Mouse (Mus musculus) layer of hippocampus, postnatal 25 days (tissue): ENCODE measurements around the gene Fezf1. TPM values are rescaled to one million over a fixed set of nuclear protein-coding genes. Genes with fewer than 3 reads are reported as not detected.

Experiments
- DNase-seq, 2 experiments: peaks; one replicate each; pipeline ENCODE4 v3.0.0; 2022; ENCODE audit warnings: mixed read lengths in 2 of 2, low spot score in 1 of 2; ENCODE audit errors: extremely low spot score in 1 of 2
- total RNA-seq, 2 experiments: library from RNA; stranded (reverse); gene quantifications; 2 replicates each; pipeline ENCODE4 v1.2.3; 2021

Gene Fezf1
- total RNA-seq, 2 experiments from 2014 or later, result not detected

DNA sequence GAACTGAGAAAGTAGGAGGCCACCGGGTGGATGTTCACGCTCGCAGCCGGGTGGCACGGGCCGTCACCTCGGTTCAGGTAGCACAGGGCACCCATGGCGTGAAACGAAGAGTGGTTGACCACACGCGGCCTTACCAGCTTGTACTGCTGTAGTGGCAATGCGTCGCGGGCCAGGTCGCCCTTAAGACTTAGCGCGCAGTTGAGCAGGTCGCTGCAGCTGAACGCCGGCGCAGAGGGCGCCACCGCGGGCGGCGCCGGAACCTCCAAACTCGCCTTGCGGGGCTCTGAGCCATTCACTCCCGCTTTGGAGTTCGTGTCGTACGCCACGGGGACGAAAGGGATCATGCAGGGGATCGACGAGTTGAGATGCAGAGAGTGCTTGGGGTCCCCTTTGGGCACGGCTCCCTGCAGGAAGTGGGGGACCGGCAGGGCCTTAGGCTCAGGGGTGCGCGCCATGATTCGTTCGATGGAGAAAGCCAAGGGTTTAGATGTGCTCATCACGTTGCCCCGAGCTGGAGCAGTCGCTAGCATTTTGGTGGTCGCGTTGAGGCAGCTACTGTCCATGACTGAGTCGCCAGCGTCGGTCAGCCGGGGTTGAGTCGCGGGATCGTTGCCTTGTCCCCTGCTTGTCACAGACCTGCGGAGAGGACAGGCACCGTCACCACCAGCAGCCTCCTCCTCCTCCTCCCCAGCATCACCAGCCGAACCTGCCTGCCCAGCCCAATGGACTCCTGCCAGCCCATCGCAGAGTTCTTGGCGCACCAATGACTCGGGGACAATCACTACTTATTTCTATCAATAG is 450 bp downstream of the Fezf1 start:
- DNase-seq, result no peak

DNA sequence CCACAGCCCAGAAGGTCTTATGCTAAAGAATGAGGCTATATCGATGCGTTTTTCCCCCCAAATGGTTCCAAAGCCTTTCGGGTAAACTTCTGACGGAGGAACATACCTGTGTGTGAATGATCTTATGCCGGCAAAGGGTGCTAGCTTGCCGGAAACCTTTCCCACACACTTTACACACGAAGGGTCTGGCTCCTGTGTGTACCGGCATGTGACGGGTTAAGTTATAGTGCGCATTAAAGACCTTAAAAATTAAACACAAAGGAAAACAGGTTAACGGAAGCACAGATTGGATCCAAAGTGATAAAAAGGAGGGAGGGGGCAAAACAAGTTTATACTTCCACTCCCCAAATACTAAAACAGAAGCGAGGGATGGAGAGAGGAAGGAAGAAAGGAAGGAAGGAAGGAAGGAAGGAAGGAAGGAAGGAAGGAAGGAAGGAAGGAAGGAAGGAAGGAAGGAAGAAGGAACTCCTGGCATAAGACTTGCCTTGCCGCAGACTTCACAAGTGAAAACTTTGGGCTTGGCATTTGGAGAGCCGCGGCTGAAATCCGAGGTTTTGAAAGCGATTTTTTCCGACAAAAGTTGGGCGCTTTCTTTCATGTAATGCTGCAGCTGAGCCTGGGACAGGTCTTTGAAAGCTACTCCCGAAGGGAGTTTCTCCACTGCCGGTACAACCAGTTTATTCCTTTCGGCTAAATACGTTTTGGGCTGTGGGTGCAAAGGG is 1.2 kb downstream of the Fezf1 start:
- no peak for DNase-seq

DNA sequence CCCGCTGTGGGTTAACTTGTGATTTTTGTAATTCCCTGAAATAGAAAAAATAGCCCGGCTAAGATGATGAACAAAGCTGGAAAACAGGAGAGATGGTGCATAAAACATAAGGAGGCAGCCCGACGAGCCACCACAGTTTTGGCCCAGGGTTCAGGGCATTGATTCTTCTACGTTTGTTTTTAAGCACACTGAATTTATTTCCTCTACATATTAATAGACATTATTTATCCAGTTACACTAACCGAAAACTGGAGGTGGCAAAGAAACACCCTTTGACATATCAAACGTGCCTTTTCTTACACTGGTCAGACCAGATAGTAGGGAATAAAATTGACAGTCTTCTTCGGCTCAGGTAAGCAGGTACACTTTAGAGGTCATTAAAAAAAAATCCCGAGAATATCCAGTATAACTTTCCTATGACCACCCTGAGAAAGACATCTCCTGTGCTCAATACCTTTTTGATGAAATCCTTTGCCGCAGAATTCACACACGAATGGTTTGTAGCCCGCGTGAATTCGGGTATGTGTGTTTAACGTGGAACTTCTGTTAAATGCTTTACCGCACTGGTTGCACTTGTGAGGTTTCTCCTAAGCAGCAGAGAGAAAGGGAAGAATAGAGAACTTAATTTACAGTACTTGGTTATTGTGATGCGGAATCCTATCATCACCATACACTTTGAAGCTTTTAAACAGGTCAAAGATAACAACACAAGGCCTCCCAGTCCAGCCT is 1.9 kb downstream of the Fezf1 start:
- no peak for DNase-seq

DNA sequence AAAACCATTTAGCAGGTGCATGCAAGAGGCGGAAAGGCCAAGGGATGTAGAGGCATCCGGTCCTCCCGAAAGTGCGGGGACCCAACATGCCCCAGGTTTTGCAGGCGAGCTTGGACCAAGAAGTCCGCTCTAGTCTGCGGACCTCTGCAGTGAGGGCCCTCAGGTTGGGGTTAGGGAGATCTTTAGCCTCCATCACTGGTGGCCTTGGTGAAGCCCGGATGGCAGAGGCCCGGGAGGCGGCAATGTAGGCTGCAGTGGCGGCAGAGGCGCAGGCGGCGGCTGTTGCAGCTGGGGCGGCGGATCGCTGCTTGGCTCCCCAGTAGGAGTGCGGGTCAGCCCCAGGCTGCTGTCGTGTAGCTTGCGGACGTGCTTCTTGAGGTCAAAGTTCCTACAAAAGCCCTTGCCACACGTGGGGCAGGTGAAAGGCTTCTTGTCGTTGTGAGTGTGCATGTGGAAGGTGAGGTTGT is 2.6 kb downstream of the Fezf1 start:
- DNase-seq, result no peak

DNA sequence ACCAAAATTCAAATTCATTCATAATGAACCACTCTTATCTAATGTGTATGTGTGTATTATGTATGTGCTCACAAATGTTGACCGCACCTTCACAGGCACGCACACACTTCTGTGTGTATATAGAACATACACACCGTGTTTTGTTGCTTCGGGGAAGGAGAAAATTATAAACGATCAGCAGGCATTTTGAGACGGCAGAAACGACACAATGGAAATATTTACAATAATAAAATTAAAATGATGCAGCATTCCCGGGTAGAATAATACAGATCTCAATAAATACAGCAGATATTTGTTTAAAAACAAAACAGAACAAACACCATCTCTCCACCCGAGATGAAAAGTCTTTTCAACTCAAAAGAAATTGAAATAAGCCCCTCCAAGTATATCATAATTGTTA is 3.0 kb downstream of the Fezf1 start:
- DNase-seq, result no peak

DNA sequence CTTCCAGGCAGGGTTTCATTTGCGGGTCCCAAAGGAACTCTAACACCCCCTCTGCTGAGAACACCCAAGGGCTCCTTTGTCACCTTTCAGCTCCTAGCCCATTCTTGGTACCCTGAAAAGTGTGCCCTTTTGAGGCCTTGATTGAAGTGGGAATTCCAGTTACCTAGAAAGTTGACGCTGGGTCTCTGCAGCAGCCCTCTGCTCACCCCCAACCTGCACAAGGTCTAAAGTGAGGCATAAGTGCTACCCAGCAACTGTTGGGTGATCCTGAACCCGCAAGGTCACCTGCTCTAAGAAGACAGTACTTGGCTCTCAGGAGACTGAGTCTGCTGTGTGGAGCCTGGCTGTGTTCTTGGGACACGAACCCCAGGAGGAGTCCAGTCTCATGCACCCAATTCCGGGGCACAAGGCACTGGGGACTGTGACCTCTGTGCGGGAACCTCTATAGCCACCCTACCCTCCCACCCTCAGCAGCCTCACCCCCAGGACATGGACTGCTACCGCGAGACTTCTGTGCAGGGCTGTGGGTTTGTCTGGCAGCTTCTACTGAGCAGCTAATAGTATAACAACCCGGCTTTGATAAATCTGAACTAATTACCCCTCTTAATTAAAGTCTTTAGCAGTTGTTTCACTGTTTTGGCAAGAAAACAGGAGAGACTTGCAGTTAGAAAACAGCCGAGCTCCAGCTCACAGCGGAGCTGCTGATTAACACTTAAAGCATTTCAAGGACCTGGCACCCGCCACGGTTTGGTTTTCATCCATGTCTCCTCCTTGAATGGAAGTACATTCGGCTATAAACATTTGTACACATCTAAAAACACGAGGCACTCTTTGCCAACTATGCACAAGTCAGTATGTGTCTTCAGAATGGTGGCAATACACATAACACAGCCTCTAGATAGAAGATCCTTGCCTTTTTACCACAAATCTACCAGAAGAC is 4.1 kb downstream of the Fezf1 start:
- DNase-seq, result no peak

DNA sequence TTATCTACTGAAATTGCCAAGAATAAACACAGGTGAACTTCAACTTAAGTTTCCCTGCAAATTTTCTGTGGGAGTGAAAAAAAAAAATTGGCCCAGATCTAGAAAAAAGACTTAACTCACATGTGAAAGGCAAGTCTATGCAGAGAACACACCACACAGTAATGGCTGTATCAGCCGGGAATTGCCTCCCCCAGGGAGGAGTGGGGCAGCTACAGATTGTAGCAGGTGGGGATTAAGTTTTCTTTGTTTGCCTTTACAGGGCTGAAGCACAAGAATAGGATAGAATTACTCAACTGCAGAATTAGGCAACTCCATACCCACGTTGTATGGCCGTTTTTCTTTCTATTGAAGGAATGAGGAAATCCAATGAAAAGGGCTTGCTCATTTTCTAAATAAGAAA is 36.7 kb downstream of the Fezf1 start:
- no peak for DNase-seq

DNA sequence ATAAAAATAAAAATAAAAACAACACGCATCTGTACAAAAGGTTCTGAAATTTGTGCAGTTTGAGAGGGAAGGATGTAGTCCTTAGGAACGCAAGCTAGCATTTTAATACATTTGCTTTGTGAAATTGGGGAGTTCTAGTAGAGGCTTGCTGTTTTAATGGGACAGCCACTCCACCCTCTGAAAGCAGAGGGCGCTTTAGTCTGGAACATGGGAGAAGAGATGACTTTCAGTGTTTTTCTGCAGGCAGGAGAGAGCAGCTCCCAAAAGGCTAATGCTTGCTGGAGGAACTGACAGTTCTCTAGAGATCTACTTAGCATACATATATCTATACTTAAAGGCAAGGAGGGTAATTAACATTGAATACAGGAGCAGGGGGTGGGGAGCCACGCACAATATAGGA is 40.4 kb downstream of the Fezf1 start:
- no peak for DNase-seq

DNA sequence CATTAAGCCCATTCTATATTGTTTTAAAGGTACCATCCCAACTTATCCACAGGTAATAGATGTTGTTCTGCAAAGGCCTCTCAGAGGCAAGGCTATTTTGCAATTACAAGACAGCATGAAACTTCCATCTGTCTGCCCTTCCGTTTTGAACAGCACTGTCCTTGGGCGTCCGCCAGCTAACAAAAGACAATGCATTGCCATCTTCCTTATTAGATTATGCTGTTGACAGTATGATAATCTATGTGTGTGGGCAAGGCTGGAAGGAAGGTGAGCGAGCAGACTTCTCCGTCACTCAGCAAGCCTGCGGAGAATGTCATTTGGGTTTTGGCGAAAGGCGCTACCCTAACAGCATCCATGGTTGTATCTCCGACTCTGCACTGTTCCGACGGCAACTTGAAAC is 45.5 kb downstream of the Fezf1 start:
- DNase-seq, result no peak

Other genes starting within 250 kb of the Fezf1 start
- gene Aass, start 115.4 kb downstream of the Fezf1 start, total RNA-seq, result 1 to 10 TPM; 4.1 to 4.3 TPM